Mouse (Mus musculus) heart, postnatal 0 days (tissue): ENCODE data around the gene Oat.
A peak's percentile ranks its signal among the peaks of the same experiment; 100 is the strongest.

Experiments
- CTCF ChIP-seq: IDR thresholded peaks from 2 replicates; pipeline ENCODE4 v1.5.1; 2016; ENCODE audit warnings: antibody characterized with exemption, control low read depth, low read depth
- EP300 ChIP-seq: IDR thresholded peaks from 2 replicates; pipeline ENCODE4 v1.6.1; 2016; ENCODE audit warnings: antibody characterized with exemption, low read depth

DNA sequence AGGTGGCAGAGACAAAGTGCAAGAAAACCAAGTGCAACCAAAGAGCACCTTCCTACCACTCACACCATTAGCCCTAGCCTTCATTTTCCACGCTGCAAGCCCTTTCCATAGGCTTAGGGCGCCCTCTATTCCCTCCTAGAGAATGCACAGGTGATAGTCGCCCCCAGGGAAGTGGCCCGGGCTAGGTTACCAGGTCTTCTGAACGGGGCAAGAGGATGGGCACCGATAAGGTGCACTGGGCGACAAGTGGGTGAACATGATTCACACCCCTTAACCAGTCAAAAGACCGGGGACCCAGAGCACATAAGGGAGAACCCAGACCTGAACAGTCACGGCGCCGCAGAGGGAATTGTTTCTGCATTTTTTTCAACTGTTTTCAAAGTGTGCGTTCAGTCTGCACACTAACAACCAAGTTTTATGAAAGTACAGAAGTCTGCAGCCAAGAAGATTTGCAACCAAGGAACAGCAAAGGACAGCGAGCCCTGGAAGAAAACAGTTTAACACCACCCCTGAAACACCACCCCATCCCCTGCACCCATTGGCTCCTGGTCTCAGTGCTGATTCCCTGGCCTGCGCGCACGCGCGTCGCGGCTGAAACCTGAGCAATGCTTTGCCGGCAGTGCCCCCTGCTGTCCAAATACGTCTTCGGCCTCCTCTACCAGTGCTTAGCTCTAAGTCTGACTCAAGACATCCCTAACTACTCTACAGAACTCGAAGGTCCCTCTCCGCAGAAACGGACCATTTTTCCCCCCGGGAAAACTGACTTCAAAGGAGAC, 24.7 kb downstream of the Oat start:
- TF ChIP-seq EP300 (no peak), CTCF (peak; percentile 96)
